Mouse (Mus musculus): ENCODE data around the gene Bbs7.
"Not testable (repeated sequence)": the region's sequence is repeated elsewhere in the genome, so short reads cannot be mapped to it uniquely, and the experiment has no call there.

The Bbs7 gene

DNA sequence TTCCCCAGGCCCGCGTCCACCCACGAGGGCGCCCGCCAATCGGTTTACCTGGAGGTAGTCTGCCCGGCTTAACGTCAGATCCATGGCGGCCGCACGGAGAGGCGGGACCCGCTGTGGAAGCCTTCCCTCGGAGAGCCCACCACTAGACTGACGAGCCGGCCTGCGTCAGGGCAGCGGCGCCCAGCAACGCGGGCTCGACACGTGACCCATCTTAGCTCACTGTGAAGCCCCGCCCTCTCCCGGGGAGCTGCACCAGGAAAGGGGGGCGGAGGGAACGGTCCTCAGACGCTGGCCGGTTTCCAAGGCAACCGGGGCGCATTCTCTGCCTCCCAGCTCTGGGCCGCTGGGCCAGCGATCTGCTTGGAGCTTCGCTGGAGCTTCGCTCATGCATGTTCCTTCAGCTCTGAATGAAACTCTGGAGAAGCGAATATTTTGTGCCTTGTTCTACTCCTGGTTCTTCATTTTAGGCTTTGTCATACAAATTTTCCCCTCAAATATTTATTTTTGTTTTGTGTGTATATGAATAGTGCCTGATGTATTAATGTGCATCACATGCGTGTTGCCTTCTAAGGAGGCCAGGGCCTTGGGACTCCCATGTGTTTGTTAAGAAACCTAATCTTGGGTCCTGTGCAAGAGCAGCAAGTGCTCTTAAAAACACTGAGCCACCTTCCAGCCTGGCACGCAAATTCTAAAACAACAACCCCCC lies at the start of gene Bbs7:
Bbs7 (minus strand) TSS at position 276 of the 706 bp plus-strand sequence.
- in situ Hi-C loops (cut with MboI; ENCODE audit: low sequenced_read_pairs) = no loop called here

DNA sequence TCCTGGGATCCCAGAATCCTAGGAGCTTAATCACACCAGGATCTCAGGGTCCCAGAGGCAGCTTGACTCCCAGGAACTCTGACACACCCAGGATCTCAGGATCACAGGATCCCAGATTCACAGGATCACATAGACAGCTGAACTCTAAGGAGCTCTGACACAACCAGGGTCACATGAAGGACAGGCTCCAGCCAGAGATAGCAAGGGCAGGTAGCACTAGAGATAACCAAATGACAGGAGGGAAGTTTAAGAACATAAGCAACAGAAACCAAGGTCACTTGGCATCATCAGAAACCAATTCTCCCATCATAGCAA lies 31.9 kb upstream of the Bbs7 start:
- in situ Hi-C loops (cut with MboI; ENCODE audit: low sequenced_read_pairs) = not testable (repeated sequence)

DNA sequence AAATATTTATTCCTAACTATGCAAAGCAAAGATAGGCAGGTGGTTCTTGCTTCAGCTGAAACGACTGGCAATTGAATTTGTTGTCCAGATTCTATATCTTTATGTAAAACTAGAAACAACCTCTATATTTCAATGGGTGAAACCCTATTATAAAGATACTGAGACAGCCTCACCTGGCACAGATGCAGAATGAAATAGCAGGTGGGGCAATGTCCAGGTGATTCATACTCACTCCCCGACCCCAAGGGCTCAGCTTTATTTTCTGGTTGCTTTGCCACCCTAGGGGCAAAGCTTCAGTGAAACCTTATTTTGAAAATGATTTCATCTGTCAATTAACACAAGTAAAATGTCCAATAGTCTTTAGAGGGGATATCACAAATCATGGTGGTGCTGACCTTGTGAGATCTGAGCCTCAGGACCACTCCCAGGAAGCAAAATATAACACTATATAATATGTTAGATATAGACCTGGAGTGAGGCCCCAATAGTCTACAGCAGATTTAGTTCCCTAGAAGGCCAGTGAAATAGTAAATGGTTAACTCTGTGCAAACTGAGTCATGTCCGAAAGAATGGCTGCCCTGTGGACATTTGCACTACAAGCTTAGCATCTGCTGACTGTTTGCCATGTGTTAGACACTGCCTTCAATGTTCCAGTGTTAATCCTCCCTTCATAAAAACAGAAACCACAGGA lies 31.4 kb upstream of the Bbs7 start:
- in situ Hi-C loops (cut with MboI; ENCODE audit: low sequenced_read_pairs) = no loop called here

DNA sequence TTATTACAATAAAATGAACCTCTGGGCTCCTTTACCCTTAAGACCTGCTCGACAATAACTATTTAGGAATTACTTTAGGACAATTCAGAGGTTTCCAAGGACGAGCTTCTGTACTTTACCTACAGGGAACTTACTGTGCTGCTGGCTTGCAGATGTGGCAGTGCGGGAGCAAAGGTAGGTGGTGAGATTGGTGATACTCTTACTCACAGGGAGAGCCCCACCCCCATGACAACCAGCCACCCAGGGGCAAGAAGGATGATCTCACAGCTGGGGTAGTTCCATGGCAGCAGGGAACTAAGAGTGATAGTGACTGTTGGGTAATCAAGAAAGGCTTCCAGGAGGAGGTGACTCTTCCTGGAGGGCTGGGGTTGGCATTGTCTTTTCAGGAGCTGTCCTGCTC lies 30.1 kb upstream of the Bbs7 start:
- in situ Hi-C loops (cut with MboI; ENCODE audit: low sequenced_read_pairs) = no loop called here

DNA sequence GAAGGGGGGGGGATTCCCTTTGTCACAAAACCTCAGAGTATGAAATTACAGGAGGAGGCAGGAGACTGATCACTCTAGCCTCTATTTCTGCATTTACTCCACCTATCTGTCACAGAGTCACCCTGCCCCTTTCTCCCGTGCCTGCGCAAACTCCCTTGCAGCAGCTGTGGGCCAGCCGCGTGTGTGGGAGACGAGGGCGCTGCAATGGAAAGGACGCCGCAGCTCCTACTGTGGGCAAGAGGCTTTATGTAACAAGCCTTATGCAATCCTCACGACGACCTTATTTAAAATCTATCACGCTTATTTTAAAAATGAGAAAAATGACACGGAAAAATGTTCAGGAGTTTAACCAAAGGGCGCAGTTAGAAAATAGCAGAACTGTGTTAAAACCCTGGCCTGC lies 29.5 kb upstream of the Bbs7 start:
- in situ Hi-C loops (cut with MboI; ENCODE audit: low sequenced_read_pairs) = no loop called here

DNA sequence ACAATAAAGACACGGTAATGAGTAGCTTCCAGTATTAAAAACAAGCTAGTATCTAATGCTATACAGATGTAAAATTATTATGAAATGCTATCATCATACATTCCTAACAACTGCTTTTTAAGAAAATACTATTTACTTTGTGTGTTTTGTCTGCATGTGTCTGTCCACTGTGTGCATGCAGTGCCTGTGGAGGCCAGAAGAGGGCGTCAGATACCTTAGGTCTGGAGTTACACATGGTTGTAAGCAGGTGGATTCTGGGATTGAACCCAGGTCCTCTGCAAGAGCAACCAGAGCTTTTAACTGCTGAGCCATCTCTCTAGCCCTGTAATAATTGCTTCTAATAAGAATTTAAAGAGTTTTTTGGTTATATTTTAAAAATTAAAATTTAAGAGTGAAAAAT lies 27.5 kb upstream of the Bbs7 start:
- in situ Hi-C loops (cut with MboI; ENCODE audit: low sequenced_read_pairs) = no loop called here

DNA sequence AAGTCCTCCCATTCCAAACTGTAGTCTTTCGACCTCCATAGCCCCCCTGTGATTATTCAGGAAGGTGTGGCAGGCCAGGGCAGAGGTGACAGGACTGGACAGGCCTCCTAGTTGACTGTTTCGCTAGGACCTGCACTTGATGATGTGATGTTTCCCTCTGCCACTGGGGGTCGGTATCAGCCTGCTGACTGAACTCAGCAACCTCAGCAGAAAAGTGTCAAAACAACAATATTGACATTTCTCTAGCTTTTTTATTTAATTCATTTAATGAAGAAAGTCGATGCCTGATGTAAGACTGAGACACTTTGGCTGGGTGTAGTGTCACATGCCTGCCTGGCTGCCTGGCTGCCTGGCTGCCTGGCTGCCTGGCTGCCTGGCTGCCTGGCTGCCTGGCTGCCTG lies 22.2 kb upstream of the Bbs7 start:
- in situ Hi-C loops (cut with MboI; ENCODE audit: low sequenced_read_pairs) = no loop called here

DNA sequence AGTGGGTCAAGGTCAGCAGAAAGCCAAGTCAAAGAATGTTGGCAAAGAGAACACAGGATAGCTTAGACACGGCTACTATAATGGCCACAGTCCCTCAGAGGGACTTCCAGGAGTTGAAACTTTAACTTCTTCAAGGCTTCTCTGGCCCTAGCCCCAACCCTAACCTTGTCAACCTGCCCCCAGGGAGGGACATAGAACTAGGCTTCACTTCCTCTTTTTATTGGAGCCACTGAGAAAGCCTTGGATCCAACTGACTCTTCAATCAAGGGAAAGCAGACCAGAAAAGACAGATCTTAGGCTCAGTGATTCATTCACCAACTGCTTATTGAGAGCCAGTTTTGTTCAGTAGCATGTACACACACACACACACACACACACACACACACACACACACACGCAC lies 13.5 kb upstream of the Bbs7 start:
- in situ Hi-C loops (cut with MboI; ENCODE audit: low sequenced_read_pairs) = no loop called here

DNA sequence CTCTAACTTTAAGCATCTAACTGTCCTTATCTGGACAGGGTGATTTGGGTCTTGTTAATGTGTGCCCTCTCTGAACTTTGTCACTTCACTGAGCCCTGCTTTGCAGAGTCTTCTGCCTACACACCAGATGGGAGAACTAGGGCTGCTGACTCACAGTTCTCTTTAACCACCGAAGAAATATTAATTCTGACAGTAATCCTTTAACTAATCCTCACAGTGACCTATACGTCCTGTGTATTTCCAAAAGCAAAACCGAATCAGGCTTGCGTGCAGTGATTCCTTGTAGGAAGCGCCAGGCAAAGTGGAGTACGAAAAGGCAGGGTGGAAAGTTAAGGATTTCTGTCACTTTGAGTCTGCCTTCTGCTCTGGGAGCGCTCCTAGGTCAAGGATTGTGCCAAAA lies 4.9 kb upstream of the Bbs7 start:
- in situ Hi-C loops (cut with MboI; ENCODE audit: low sequenced_read_pairs) = no loop called here

DNA sequence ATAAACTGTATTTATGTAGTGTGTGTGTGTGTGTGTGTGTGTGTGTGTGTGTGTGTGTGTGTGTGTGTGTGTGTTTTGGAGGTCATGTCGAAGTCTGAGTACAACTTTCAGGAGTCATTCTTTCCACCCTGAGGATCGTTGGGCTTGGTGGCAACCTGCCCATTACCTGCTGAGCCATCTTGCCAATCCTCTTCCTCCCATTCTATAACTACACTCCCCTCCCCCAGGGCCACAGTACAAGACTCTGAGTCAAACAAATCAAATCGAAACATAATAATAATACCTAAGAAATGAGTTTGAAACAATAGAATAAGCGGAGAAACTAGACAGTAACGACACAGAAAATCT lies 605 bp upstream of the Bbs7 start:
- in situ Hi-C loops (cut with MboI; ENCODE audit: low sequenced_read_pairs) = no loop called here

DNA sequence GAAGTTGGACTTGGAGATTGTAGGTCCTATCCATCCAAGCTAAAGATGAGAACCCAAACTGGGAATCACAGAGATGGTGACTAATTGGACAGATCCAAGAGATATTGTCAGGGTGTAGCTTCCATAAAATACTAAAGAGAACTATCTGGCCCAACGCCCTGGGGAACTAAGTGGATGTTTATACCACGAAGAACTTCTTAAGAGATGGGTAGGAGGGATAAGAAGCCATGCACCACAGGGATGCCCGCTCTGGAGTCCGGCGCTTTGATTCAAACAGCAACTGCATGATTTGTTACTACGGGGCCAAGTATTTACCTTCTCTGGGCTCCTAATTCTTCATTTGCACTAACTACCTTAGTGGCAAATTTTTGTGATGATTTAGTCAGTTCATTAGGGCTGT lies 590 bp downstream of the Bbs7 start:
- in situ Hi-C loops (cut with MboI; ENCODE audit: low sequenced_read_pairs) = no loop called here

DNA sequence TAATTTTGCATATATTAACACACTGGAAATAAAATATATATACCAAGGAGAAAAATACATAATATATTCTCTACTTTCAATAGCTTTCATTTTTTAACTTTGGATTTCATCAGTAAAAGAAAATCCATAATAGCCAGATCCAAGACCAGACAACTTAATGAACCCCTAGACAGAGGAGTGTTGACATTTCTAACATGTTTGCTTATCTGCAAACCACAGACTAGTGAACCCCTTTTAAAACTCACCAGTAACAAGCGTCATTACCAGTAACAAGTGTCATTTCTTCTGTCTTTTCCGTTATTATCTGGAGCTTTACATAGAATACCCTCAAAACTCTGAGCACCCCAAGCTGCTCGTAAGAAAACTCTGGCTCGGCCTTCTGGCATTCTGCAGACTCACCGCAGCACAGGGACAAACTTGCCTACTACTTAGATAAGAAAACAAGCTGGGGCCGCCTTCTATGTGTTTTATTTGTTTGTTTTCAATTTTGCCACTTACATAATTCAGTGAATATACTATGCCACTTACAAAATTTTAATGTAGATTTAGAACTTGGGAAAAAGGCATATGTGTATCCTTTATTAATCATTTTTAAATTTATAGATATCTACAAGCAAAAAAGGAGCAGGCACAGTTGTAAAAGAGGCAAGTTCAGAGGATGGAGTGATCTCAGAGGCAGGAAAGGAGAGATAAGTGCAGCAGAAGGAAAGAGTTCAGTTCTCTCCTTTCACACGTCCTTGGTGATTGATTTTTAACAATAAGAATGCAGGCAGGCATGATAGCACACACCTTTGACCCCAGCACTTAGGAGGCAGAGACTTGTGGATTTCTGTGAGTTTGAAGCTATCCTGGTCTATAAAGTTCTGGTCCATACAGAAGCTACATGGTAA lies 7.1 kb downstream of the Bbs7 start:
- in situ Hi-C loops (cut with MboI; ENCODE audit: low sequenced_read_pairs) = no loop called here

DNA sequence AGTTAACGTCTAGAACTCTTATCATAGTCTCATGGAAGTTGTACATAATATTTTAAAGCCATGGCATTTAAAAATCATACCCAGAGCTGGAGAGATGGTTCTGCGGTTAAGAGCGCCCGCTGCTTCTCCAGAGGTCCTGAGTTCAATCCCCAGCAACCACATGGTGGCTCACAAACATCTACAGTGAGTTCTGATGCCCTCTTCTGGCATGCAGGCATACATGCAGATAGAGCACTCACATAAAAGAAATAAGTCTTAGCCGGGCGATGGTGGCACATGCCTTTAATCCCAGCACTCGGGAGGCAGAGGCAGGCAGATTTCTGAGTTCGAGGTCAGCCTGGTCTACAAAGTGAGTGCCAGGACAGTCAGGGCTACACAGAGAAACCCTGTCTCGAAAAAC lies 13.5 kb downstream of the Bbs7 start:
- in situ Hi-C loops (cut with MboI; ENCODE audit: low sequenced_read_pairs) = not testable (repeated sequence)

DNA sequence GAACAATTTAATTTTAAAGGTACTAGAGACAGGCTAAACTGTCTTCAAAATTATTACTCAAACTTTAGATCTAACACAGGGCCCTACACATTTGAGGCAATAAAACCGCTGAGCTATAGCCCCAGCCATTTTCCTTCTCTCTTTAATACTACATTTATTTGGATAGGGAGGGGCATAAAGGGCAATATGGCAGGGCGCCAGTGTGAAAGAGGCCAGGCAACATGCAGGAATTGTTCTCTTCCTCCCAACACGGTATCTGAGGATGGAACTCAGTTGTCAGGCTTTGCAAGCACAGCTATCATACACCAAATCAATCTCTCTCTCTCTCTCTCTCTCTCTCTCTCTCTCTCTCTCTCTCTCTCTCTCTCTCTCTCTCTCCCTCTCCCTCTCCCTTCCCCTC lies 14.5 kb downstream of the Bbs7 start:
- in situ Hi-C loops (cut with MboI; ENCODE audit: low sequenced_read_pairs) = no loop called here

DNA sequence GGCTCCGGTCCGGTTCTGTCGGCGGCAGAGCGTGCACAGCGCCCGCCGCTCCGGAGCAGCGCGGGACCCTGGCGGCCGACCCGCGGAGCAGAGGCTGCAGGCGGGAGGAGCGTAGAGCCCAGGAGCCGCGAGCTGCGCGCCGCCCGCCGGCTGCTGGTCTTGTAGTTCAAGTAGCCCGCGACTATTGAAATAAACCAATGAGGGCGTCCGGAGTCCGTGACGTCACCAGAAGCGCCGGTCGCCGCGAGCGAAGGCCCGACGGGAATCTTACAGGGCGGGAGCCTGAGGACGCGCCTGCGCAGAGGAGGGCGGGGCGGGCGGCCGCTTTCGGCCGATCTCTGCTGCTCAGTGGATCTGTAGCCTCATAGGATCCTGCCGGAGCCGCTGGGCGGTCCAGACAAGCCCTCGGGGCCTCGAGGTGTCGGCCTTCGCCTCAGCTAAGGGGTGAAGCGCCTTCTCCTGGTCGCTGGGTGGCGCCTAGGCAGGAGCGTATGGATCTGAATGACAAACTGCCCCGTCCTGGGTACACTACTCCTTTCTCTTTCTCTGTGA lies 41.4 kb downstream of the Bbs7 start, which contains the start of gene Ccna2:
Ccna2 (minus strand) TSS at position 324 of the 552 bp plus-strand sequence.
- in situ Hi-C loops (cut with MboI; ENCODE audit: low sequenced_read_pairs) = no loop called here

DNA sequence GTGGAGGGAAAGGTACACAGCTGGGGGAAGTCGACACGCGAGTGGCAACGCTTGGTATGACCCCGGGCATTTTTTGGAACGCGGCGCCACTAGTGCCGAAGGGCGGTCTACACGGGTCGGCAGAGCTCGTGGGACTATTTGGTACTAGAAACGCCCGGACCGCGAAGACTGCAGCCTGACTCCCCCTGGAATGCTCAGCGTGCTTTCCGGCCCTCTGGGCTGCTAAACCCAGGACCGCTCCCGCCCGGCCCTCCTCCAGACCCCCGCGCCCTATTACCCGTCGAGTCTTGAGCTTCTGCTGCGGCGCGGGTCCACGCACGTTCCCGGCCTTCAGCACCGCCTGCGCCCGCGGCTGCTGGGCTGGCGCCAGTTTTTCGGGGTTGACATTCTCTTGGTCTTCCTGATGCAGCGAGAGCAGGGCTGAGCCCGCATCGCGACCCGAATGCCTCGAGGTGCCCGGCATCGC lies 41.9 kb downstream of the Bbs7 start:
- in situ Hi-C loops (cut with MboI; ENCODE audit: low sequenced_read_pairs) = no loop called here

DNA sequence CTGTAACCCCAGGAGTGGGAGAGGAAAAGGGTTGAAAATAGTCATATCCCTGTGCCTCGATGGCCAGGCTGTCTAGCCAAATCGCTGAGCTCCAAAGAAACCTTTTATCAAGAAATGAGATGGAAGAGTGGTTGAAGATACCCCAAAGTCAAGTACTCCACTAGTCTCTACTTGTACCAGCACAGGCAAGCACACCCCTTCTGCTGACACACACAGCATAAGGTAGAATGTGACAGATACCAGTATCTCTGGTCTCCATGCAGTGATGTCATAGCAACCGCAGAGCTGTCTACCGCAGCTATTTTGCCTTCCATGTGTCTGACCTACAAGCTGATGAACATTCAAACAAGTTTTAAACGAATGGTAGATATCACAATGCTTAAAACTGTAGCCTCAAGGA lies 43.4 kb downstream of the Bbs7 start:
- in situ Hi-C loops (cut with MboI; ENCODE audit: low sequenced_read_pairs) = no loop called here

DNA sequence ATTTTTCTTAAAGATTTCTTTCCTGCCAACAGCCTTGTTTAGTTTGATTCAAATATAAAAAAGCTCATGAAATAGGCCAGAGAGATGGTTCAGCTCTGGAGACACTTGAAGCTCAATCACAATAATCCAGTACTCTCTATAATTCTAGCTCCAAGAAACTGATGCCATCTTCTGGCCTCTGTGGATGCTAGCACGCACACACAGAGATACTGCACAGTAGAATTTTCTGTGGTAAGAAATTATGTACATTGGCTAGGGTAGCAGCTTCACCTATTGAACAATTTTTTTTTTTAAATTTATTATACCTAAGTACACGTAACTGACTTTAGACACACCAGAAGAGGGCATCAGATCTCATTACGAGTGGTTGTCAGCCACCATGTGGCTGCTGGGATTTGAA lies 49.6 kb downstream of the Bbs7 start:
- in situ Hi-C loops (cut with MboI; ENCODE audit: low sequenced_read_pairs) = no loop called here

DNA sequence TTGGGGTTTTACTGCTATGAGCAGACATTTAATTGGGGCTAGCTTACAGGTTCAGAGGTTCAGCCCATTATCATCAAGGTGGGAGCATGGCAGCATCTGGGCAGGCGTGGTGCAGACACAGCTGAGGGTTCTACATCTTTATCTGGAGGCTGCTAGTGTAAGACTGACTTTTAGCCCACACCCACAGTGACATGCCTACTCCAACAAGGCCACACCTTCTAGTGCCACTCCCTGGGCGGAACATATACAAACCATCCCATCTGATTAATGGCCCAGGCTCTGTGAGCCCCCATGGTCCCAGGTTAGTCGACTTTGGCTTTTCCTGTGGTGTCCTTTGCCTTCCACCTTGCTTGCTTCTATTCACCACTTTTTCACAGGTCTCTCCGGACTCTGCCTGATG lies 53.7 kb downstream of the Bbs7 start:
- in situ Hi-C loops (cut with MboI; ENCODE audit: low sequenced_read_pairs) = no loop called here

DNA sequence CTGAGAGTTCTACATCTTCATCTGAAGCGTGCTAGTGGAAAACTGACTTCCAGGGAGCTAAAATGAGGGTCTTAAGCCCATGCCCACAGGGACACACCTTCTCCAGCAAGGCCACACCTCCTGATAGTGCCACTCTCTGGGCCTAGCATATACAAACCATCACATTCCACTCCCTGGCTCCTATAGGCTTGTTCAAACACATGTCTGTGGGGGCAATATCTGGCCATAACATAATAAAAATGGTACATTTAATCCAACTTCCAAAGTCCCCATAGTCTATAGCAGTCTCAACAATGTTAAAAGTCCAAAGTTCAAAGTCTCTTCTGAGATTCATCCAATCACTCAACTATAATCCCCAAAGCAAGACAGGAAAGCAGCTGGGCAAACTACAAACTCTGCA lies 55.7 kb downstream of the Bbs7 start:
- in situ Hi-C loops (cut with MboI; ENCODE audit: low sequenced_read_pairs) = no loop called here

DNA sequence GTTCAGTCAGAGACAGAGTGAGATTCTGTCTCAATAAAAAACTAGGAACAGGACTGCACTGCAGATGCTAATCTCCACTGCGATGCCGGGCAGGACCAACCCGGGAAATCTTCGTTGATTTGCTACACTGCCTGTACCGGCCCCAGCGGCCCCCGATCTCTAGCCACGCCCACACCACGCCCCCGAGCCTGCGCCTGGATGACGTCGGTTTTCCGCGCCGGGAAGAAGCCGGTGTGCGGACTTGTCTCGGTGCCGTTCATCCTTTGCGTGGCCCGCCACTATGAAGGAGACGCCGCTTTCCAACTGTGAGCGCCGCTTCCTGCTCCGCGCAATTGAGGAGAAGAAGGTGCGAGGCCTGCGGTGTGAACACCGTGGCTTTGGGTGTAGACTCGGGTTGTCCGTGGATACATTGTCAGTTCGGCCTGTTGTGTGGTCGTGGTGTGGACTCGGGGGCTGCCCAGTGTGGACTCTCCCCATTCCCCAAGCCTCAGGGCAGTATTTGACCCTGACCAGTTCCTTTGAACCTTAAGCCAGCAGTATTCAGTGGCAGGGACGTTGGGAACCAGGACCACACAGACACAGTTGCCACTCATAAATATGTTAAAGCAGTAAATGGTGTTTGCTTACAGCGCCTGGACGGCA lies 60.8 kb downstream of the Bbs7 start, which contains the start of gene Exosc9:
Exosc9 (plus strand) TSS at position 201 of the 642 bp plus-strand sequence.
- in situ Hi-C loops (cut with MboI; ENCODE audit: low sequenced_read_pairs) = no loop called here

Data from CH12F3 (cell line).